Mouse (Mus musculus) urinary bladder, adult 18-20 months (tissue): ENCODE data around the gene Ccdc113.
A peak's percentile ranks its signal among the peaks of the same experiment; 100 is the strongest.

Source experiments
- DNase-seq, 2 experiments: peaks; one replicate each; pipeline ENCODE4 v3.0.0; 2022; ENCODE audit warnings: low spot score in 2 of 2, mixed read lengths in 2 of 2

Gene Ccdc113

GRCm38 (mm10) chr8:95539487-95539886 lies 5.6 kb downstream of the Ccdc113 start:
- no peak for DNase-seq

DNA sequence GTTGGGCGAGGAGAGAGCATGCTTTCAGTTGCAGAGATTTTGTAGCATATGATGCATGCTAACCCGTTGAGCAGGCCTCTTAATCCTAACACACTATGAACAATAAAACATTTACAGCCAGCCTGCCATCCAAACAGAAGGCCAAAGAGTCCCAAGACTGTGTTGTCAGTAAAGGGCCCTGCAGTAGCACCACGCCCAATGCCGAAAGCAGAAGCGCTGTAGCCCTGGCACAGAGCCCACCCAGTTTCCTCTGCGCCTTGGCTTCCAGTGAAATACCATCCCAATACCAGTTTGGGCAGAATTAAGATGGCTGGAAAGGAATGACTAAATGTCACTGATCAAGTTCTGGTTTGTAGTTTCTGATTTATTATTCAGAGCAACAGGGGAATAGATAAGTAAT lies 8.3 kb downstream of the Ccdc113 start:
- DNase-seq, result no peak

DNA sequence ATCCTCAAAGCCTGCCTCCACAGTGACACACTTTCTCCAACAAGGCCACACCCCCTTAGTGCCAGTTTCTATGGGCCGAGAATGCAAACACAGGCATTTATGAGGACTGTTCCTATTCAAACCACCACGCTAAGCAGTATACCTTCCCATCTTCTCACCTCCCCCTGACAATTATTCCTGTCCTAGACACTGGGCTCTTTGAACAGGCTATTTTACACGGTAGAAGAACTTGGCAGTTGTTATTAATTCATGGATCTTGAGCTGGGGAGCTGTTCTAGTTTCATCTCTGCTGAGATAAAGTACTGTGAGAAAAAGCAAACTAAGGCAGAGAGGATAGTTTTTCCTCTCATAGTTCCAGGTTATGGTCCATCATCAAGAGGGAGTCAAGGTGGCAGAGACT lies 9.2 kb downstream of the Ccdc113 start:
- no peak for DNase-seq

GRCm38 (mm10) chr8:95545815-95546214 lies 11.9 kb downstream of the Ccdc113 start:
- DNase-seq, result no peak

GRCm38 (mm10) chr8:95546986-95547385 lies 13.1 kb downstream of the Ccdc113 start:
- no peak for DNase-seq

DNA sequence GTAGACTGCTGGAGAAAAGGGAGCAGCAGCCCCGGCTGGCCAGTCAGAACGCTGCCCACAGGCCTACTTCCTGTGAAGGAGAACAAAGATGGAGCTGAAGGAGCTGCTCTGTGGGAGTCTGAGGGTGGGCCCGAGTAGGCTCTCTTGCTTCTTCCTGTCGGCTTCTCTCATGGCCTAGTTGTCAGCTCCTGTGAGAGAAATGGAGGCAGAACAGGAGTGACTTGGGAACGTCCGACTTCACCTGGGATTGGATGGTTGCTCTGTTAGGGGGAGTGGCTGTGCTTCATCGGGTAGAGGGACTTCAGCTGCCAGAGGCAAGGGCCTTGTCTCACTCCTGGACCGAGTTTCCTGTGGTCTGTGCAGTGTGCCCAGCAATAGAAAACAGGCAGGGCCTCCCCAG lies 14.0 kb downstream of the Ccdc113 start:
- no peak for DNase-seq

- DNase-seq, result no peak
Observed at GRCm38 (mm10) chr8:95549871-95550829, 16.3 kb downstream of the Ccdc113 start.

DNA sequence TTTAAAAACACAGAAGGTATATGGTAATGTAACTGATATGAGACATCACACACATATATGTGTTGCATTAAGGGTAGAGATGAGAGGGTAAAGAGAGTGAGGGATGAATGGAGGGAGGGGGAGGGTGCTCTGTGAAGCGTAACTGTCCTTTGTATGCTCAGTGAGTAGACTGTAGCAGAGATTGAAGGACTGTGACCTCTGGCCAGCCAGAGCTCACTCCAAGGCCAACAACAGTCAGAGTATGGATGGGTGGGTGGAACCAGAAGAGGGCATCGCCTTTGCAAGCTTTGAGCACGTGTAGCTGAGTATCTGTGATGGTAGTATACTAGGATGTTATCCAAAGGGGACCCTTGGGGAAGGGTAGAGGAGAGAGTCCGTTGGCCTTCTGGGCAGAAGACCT lies 17.7 kb downstream of the Ccdc113 start:
- no peak for DNase-seq

GRCm38 (mm10) chr8:95555963-95556362 lies 22.1 kb downstream of the Ccdc113 start:
- no peak for DNase-seq

DNA sequence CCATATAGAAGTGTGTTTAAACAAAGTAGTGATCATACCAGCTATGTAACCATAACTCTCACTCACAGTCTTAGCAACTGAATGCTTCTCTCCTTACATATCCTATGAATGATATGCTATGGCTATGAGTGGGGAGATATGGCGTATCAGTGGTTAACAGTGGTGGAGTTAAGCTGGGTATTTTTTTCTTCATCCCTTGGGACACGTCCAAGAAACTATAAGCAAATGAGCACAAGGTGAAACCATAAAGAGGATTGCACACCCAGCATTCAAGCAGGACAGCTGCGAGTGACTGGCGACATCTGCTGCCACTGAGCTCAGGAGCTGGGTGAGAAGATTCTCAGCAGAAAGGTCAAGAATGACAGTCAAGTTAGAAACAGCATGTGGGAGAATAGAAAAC lies 32.3 kb downstream of the Ccdc113 start:
- DNase-seq, result no peak

DNA sequence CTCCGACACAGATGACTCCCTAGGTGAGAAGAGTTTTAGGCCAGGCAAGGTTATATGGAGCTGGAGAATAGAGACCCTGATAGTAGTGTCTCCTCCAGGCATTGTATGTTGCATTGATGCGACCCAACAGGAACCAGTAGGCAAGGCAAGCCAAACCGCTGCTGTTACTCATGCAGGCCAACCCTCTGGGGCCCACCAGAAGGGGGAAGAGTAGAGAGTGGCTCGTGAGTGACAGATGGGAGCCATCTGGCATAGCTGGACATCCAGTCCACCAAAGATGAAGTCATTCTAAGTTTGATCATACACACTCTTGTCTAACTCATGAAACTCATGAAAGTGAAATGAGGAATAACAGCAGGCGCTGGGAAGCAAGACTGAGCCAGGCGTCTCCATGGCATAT lies 32.9 kb downstream of the Ccdc113 start:
- no peak for DNase-seq

GRCm38 (mm10) chr8:95573146-95573545 lies 39.3 kb downstream of the Ccdc113 start:
- DNase-seq, result no peak

- no peak for DNase-seq
Observed at GRCm38 (mm10) chr8:95576240-95576639, 42.4 kb downstream of the Ccdc113 start, which contains the start of gene Prss54. TSS of gene Prss54 (minus strand) at chr8:95576340.

- DNase-seq, result no peak
Observed at GRCm38 (mm10) chr8:95587339-95587738, 53.5 kb downstream of the Ccdc113 start.

- no peak for DNase-seq
Observed at GRCm38 (mm10) chr8:95589282-95589681, 55.4 kb downstream of the Ccdc113 start.

- no peak for DNase-seq
Observed at GRCm38 (mm10) chr8:95590539-95590938, 56.7 kb downstream of the Ccdc113 start.

- no peak for DNase-seq
Observed at GRCm38 (mm10) chr8:95592131-95592780, 58.4 kb downstream of the Ccdc113 start.

DNA sequence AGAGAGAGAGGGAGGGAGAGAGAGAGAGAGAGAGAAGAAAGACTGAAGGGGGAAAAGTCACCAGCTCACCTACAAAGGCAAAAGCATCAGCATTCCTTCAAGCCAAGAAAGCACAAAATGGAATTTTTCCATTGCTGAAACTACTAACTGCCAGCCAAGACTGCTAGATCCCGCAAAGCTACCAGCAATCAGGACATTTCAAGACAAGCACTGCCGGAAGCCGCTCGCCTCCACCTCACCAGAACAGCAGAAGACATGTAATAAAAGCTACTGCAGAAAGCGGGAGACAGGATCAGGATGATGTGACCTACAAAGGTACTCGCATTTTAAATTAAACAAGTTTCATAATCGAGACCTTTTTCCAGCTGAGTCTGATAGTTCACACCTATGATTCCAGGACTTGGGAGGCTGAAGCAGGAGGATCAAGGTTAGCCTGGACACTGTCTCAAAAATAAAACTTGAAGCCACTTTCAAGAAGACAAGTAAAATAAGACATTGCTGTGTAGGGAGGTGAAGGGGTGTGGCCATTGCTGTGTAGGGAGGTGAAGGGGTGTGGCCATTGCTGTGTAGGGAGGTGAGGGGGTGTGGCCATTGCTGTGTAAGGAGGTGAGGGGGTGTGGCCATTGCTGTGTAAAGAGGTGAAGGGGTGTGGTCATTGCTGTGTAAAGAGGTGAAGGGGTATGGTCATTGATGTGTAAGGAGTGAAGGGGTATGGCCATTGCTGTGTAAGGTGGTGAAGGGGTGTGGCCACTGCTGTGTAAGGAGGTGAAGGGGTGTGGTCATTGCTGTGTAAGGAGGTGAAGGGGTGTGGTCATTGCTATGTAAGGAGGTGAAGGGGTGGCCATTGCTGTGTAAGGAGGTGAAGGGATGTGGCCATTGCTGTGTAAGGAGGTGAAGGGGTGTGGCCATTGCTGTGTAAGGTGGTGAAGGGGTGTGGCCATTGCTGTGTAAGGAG lies 59.8 kb downstream of the Ccdc113 start:
- no peak for DNase-seq

DNA sequence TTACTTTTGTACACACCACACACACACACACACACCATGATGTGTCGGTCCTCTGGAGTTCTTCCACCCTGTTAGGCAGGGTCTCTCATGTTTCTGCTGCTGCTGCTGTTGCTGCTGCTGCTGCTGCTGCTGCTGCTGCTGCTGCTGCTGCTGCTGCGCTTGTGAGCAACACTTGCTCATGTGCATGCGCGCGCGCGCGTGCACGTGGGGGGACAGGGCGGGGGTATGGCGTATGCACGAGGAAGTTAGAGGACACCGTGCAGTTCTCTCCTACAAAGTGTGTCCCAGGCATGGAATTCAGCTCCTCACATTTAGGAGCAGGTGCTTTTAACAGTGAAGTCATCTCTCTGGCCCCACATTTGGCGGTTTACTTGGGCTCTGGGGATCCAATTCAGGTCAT lies 61.2 kb downstream of the Ccdc113 start:
- no peak for DNase-seq

- no peak for DNase-seq
Observed at GRCm38 (mm10) chr8:95596841-95597241, 63.0 kb downstream of the Ccdc113 start.

- DNase-seq, result peak in 1 of 2 experiments; percentile 42
Observed at GRCm38 (mm10) chr8:95599861-95600260, 66.0 kb downstream of the Ccdc113 start.

- no peak for DNase-seq
Observed at GRCm38 (mm10) chr8:95601306-95601705, 67.4 kb downstream of the Ccdc113 start.
